Mouse (Mus musculus) hindbrain, embryonic 15.5 days (tissue): ENCODE measurements around the gene Samhd1. TPM values are rescaled to one million over a fixed set of nuclear protein-coding genes. Genes with fewer than 3 reads are reported as not detected.

Source experiments
- ATAC-seq: fragments of 200-750 bp; cut with Nextera tagmentation; 2 replicates; pipeline ENCODE4 v1.8.0; 2017; ENCODE audit warnings: low read depth, moderate number of reproducible peaks, moderate TSS enrichment; ENCODE audit not compliant: low FRiP score
- H3K27ac ChIP-seq: fragments of 300-500 bp; sonication (generic); replicated peaks from 2 replicates; pipeline ENCODE4 v1.5.1; 2015; ENCODE audit warnings: mild to moderate bottlenecking, inconsistent platforms
- H3K27me3 ChIP-seq: fragments of 300-500 bp; sonication (generic); 2 replicates; pipeline ENCODE4 v1.6.1; 2015; ENCODE audit warnings: control low read depth, inconsistent platforms
- H3K36me3 ChIP-seq: fragments of 300-500 bp; sonication (generic); 2 replicates; pipeline ENCODE4 v1.6.1; 2015; ENCODE audit warnings: control low read depth, inconsistent platforms
- H3K4me1 ChIP-seq: fragments of 300-500 bp; sonication (generic); replicated peaks from 2 replicates; pipeline ENCODE4 v1.6.1; 2015; ENCODE audit warnings: control low read depth, inconsistent platforms
- H3K4me2 ChIP-seq: fragments of 300-500 bp; sonication (generic); 2 replicates; pipeline ENCODE4 v1.6.1; 2015; ENCODE audit warnings: moderate library complexity, mild to moderate bottlenecking, inconsistent platforms
- H3K4me3 ChIP-seq: fragments of 300-500 bp; sonication (generic); 2 replicates; pipeline ENCODE4 v1.5.1; 2015; ENCODE audit warnings: mild to moderate bottlenecking, inconsistent platforms
- H3K9ac ChIP-seq: fragments of 300-500 bp; sonication (generic); 2 replicates; pipeline ENCODE4 v1.6.1; 2015; ENCODE audit warnings: inconsistent platforms
- H3K9me3 ChIP-seq: fragments of 300-500 bp; sonication (generic); 2 replicates; pipeline ENCODE4 v1.6.1; 2016; ENCODE audit warnings: control low read depth, inconsistent platforms
- WGBS: fragments of 180-500 bp; shearing (Covaris S2); methylation state at CpG from one replicate; pipeline ENCODE4 v1.1.7; 2015; 5-methylcytosine and 5-hydroxymethylcytosine counted together
- polyA plus RNA-seq: library from polyadenylated mRNA; unstranded; fragments of >200 nt; fragmentation: Nextera tagmentation; extraction: Ambion mirVana; gene quantifications from 2 replicates; pipeline ENCODE4 v1.2.1, GENCODE M21; 2015

Gene Samhd1
- polyA plus RNA-seq, 1 experiment from 2014 or later = 9.7 TPM

- 77% methylated on average over 3 of the region's 3 CpGs for WGBS
- H3K27ac ChIP-seq = no peak overlapping the region
- H3K4me1 ChIP-seq = no peaks in the 10 kb centered on the region
- no peak overlapping the region for H3K9ac ChIP-seq
- ATAC-seq = no peak
- no peaks in the 10 kb centered on the region for H3K9me3 ChIP-seq
- no peak overlapping the region for H3K4me2 ChIP-seq
- peaks cover 7% of the 10 kb centered on the region for H3K36me3 ChIP-seq
- no peaks in the 10 kb centered on the region for H3K27me3 ChIP-seq
- no peak overlapping the region for H3K4me3 ChIP-seq
Measured at GRCm38 (mm10) chr2:157119075-157119474, 16.0 kb downstream of the Samhd1 start.

DNA sequence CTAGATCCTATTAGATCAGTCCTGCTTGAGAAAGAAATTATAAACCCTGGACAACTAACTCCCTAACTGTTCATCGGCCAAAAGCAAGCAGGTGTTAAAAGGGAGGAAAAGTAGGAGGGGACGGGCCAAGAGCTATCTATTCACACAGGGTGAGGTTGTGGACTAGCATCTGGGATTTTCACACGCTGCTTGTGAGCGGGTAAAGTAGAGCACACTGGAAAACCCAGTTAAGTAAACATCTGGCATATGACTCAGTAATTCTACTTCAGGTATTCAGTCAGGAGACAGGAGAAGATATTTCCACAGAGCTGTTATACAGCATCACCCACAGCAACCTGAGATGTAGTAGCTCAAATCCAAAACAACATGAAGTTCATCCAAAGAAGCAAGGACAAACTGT, 16.5 kb downstream of the Samhd1 start:
- no peak overlapping the region for H3K27ac ChIP-seq
- no peak overlapping the region for H3K4me3 ChIP-seq
- no peaks in the 10 kb centered on the region for H3K9me3 ChIP-seq
- H3K4me1 ChIP-seq = no peaks in the 10 kb centered on the region
- peaks cover 7% of the 10 kb centered on the region for H3K36me3 ChIP-seq
- no peaks in the 10 kb centered on the region for H3K27me3 ChIP-seq
- H3K4me2 ChIP-seq = no peak overlapping the region
- no peak for ATAC-seq
- no peak overlapping the region for H3K9ac ChIP-seq
- WGBS = 92% methylated on average over 4 of the region's 4 CpGs

GRCm38 (mm10) chr2:157116964-157117363, 18.1 kb downstream of the Samhd1 start:
- H3K27me3 ChIP-seq = no peaks in the 10 kb centered on the region
- 19% methylated on average over 3 of the region's 3 CpGs for WGBS

GRCm38 (mm10) chr2:157108236-157108635, 26.8 kb downstream of the Samhd1 start:
- Histone ChIP-seq H3K4me3 (no peak overlapping the region), H3K4me2 (no peak overlapping the region), H3K9me3 (no peaks in the 10 kb centered on the region), H3K9ac (no peak overlapping the region), H3K27ac (no peak overlapping the region), H3K4me1 (no peaks in the 10 kb centered on the region), H3K36me3 (peaks cover 3% of the 10 kb centered on the region), H3K27me3 (no peaks in the 10 kb centered on the region)
- 89% methylated on average over 4 of the region's 4 CpGs for WGBS
- no peak for ATAC-seq

More at GRCm38 (mm10) chr2:157116964-157117363, 18.1 kb downstream of the Samhd1 start:
- Histone ChIP-seq H3K9ac (no peak overlapping the region), H3K4me3 (no peak overlapping the region), H3K36me3 (peaks cover 7% of the 10 kb centered on the region), H3K27ac (no peak overlapping the region), H3K4me1 (no peaks in the 10 kb centered on the region), H3K4me2 (no peak overlapping the region), H3K9me3 (no peaks in the 10 kb centered on the region)
- no peak for ATAC-seq

GRCm38 (mm10) chr2:157104454-157104853, 30.6 kb downstream of the Samhd1 start:
- Histone ChIP-seq H3K9ac (no peak overlapping the region), H3K4me1 (no peaks in the 10 kb centered on the region), H3K4me2 (no peak overlapping the region), H3K36me3 (peaks cover 14% of the 10 kb centered on the region), H3K27me3 (no peaks in the 10 kb centered on the region), H3K9me3 (no peaks in the 10 kb centered on the region), H3K4me3 (no peak overlapping the region), H3K27ac (no peak overlapping the region)
- no peak for ATAC-seq
- 66% methylated on average over 8 of the region's 8 CpGs for WGBS

DNA sequence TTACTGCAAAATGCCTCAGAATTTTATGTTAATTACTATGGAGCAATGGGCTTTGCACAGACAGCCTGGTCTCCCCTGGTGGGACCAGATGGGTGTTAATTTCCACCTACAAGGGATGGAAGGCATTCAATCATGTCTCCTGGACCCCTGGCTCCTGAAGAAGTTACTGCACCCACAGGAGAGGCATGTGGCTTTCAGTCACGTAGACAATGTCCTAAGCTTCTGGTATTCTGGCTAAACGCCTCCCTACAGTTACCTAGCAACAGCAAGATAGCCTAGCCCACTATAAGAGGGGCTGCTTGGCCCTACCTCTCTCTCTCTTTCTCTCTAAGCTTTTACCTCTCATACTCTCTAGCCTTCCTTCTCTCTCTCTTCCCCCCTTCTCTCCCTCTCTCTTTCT, 32.8 kb downstream of the Samhd1 start:
- ATAC-seq = no peak
- Histone ChIP-seq H3K27me3 (no peaks in the 10 kb centered on the region), H3K27ac (no peak overlapping the region), H3K9me3 (no peaks in the 10 kb centered on the region), H3K4me2 (no peak overlapping the region), H3K4me3 (no peak overlapping the region), H3K9ac (no peak overlapping the region), H3K36me3 (peaks cover 14% of the 10 kb centered on the region), H3K4me1 (no peaks in the 10 kb centered on the region)
- WGBS = 36% methylated on average over 2 of the region's 2 CpGs

GRCm38 (mm10) chr2:157101650-157102049, 33.4 kb downstream of the Samhd1 start:
- Histone ChIP-seq H3K4me3 (no peak overlapping the region), H3K27me3 (no peaks in the 10 kb centered on the region), H3K4me2 (no peak overlapping the region), H3K9ac (no peak overlapping the region), H3K4me1 (no peaks in the 10 kb centered on the region), H3K36me3 (peaks cover 14% of the 10 kb centered on the region), H3K27ac (no peak overlapping the region), H3K9me3 (no peaks in the 10 kb centered on the region)
- 97% methylated on average over 9 of the region's 9 CpGs for WGBS
- ATAC-seq = no peak

GRCm38 (mm10) chr2:157100319-157100605, 34.8 kb downstream of the Samhd1 start:
- Histone ChIP-seq H3K9ac (no peak overlapping the region), H3K27me3 (no peaks in the 10 kb centered on the region), H3K4me2 (no peak overlapping the region), H3K4me3 (no peak overlapping the region), H3K36me3 (peaks cover 14% of the 10 kb centered on the region), H3K27ac (no peak overlapping the region), H3K4me1 (no peaks in the 10 kb centered on the region), H3K9me3 (no peaks in the 10 kb centered on the region)
- WGBS = 89% methylated on average over 12 of the region's 12 CpGs
- no peak for ATAC-seq

DNA sequence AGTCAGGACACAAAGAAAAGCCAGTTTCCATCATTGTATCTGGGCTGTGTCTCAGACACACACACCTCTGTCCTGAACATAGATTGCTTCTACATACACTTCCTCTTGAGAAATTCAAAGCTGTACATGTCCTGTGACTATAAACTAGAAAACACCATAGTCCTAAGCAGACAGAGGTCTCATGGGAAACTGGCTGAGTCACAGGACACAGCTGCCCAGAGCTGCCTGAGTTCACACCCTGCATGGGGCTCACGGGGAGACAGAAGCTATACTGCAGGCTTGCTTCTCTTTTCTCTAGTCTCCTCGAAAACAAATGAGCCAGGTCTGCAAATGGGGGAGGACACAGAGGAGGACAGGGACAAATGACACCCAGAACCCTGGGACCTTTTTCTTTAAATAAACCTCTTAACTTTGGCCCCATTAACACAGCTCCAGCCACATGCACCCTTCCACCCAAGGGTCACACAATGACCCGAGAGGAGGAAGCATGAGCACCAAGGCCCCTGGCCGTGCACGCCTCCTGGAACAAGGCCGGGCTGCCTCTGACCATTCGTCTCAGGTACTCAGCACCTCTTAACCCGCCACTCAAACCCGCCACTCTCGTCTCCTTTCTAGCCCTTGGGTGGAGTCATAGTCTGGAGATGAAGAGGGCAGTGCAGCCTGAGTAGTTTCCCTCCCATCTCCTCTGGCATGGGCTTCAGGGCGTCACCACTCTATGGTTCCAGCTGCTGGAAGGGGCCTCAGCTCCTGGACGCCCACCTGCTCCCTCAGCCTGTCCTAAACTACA, 35.3 kb downstream of the Samhd1 start:
- WGBS = 88% methylated on average over 12 of the region's 12 CpGs
- Histone ChIP-seq H3K4me2 (no peak overlapping the region), H3K4me1 (no peaks in the 10 kb centered on the region), H3K36me3 (peaks cover 14% of the 10 kb centered on the region), H3K9ac (no peak overlapping the region), H3K27me3 (no peaks in the 10 kb centered on the region), H3K9me3 (no peaks in the 10 kb centered on the region), H3K27ac (no peak overlapping the region), H3K4me3 (no peak overlapping the region)
- ATAC-seq = no peak

DNA sequence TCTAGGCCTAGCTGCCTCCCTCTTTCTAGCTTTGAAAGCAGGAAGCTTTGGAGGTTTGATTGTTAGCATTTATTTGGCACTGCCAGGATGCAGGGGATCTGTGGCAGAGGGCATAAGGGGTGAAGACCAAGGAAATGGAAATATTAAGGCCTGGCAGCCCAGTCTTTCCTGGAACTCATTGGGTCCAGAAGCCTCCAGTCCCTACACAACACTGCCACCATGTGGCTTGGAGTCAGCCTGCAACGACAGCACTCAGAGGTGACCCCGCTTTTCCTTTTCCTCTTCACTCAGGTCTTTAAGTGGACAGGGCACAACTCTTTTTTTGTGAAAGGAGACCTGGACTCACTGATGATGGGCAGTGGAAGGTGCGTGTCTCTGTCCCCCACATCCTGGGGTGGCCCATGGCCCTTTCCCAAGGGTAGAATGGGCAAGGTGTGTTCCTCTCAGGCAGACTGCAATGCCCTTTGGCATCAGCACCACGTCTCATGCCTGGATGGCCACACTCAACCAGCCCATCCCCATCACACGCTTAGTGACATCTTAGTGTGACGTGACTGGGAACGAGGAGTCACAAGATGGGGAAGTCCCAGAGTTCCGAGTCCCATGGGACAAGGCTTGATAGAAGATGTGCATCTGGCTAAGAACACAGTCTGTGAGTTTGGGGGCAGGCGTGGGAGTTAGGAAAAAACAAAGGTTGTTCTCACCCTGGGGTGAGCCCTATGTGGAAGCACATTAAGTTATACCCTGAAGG, 39.9 kb downstream of the Samhd1 start:
- 64% methylated on average over 9 of the region's 9 CpGs for WGBS
- peak; percentile 73; the same call in 1 of the 2 replicates for ATAC-seq
- Histone ChIP-seq H3K36me3 (no peaks in the 10 kb centered on the region), H3K9ac (no peak overlapping the region), H3K4me1 (peaks cover 15% of the 10 kb centered on the region), H3K27ac (no peak overlapping the region), H3K4me2 (no peak overlapping the region), H3K4me3 (no peak overlapping the region), H3K27me3 (no peaks in the 10 kb centered on the region), H3K9me3 (no peaks in the 10 kb centered on the region)

DNA sequence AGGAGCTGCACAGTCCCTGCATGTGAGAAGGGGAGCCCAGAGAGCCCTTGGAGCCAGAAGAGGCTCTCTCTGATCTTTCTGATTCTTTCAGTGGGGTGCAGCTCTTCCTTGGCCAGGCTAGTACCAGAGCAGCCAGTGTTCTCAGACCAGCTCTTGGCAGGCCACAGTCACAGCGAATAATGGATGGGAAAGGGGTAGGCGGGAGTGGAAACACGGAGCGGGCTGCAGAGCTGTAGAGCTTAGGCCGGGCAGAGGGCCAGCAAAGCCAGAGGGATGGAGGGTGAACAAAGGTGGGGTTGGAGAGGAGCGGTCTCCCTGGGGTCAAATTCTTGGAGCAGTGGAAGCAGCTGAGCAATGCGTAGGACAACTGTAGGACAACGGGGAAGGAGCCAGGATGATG, 43.0 kb downstream of the Samhd1 start:
- Histone ChIP-seq H3K9ac (no peak overlapping the region), H3K4me1 (peaks cover 15% of the 10 kb centered on the region), H3K27ac (peak overlapping the region; percentile 58), H3K36me3 (no peaks in the 10 kb centered on the region), H3K9me3 (no peaks in the 10 kb centered on the region), H3K4me2 (no peak overlapping the region), H3K27me3 (no peaks in the 10 kb centered on the region), H3K4me3 (no peak overlapping the region)
- peak; percentile 77 for ATAC-seq
- 42% methylated on average over 8 of the region's 8 CpGs for WGBS

DNA sequence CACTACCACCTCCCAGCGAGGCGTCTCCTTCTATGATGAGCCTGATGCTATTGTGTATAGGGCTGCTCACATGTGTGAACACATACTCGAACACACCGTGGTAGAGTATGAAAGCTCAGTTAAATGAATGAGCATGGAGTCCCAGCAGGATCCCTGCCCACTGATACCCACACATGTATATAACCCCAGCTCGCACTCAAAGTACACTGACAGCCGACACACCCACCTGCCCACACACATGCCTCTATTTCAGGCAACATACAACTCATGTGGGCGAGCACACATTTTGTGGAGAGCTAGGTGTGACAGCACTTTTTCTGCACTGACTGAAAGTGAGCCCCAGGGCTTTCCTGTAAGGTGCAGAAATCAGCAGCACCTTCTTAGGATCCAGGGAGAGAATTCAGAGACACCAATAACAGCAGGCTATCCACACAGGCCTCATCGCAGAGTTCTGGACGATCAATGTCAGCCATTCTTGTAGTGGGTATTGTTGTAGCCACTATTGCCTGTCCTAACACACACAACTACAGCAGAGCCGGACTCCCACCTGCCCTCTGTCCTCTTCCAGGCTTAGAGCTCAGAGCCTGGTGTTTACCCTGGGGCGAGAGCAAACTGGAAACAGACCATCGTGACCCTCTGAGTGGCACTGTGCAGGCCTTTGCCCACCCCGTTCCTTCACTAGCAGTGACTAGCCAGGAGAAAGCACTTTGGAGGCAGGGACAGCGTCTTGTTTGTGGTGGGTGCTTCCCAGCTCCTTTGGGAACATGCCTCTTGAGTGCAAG, 47.3 kb downstream of the Samhd1 start:
- H3K9me3 ChIP-seq = no peaks in the 10 kb centered on the region
- no peak overlapping the region for H3K4me2 ChIP-seq
- 84% methylated on average over 14 of the region's 14 CpGs for WGBS
- no peaks in the 10 kb centered on the region for H3K27me3 ChIP-seq
- no peaks in the 10 kb centered on the region for H3K36me3 ChIP-seq
- no peak for ATAC-seq
- H3K27ac ChIP-seq = no peak overlapping the region
- no peak overlapping the region for H3K9ac ChIP-seq
- no peak overlapping the region for H3K4me3 ChIP-seq
- peaks cover 14% of the 10 kb centered on the region for H3K4me1 ChIP-seq
